Mouse (Mus musculus) cerebellum, adult 18-20 months (tissue): ENCODE results near the gene 1700023F06Rik.

Experiments used
- DNase-seq, 2 experiments: peaks; one replicate each; pipeline ENCODE4 v3.0.0; 2021

Gene 1700023F06Rik

GRCm38 (mm10) chr11:103208458-103208857 lies at the start of gene 1700023F06Rik:
Gene 1700023F06Rik, minus strand, starts transcription at chr11:103208558.
- no peak for DNase-seq

- DNase-seq, result no peak
Observed at GRCm38 (mm10) chr11:103257938-103258481, 49.7 kb upstream of the 1700023F06Rik start.

GRCm38 (mm10) chr11:103253605-103254004 lies 45.2 kb upstream of the 1700023F06Rik start:
- no peak for DNase-seq

- DNase-seq, result no peak
Observed at GRCm38 (mm10) chr11:103252380-103252779, 44.0 kb upstream of the 1700023F06Rik start.

GRCm38 (mm10) chr11:103250324-103250723 lies 42.0 kb upstream of the 1700023F06Rik start:
- no peak for DNase-seq

- no peak for DNase-seq
Observed at GRCm38 (mm10) chr11:103249509-103249908, 41.2 kb upstream of the 1700023F06Rik start.

- no peak for DNase-seq
Observed at GRCm38 (mm10) chr11:103248837-103249236, 40.5 kb upstream of the 1700023F06Rik start.

- peak; percentile 66 for DNase-seq
Observed at GRCm38 (mm10) chr11:103247504-103248177, 39.3 kb upstream of the 1700023F06Rik start.

GRCm38 (mm10) chr11:103246731-103247290 lies 38.5 kb upstream of the 1700023F06Rik start:
- DNase-seq, result no peak

GRCm38 (mm10) chr11:103246081-103246730 lies 37.8 kb upstream of the 1700023F06Rik start:
- DNase-seq, result peak; percentile 52 to 53

- peak; percentile 59 to 65 for DNase-seq
Observed at GRCm38 (mm10) chr11:103244856-103245255, 36.5 kb upstream of the 1700023F06Rik start.

GRCm38 (mm10) chr11:103240740-103241139 lies 32.4 kb upstream of the 1700023F06Rik start:
- DNase-seq, result no peak

GRCm38 (mm10) chr11:103237757-103238156 lies 29.4 kb upstream of the 1700023F06Rik start:
- no peak for DNase-seq

- no peak for DNase-seq
Observed at GRCm38 (mm10) chr11:103236903-103237302, 28.5 kb upstream of the 1700023F06Rik start.

- DNase-seq, result no peak
Observed at GRCm38 (mm10) chr11:103236431-103236830, 28.1 kb upstream of the 1700023F06Rik start.

- DNase-seq, result peak in 1 of 2 experiments; percentile 25
Observed at GRCm38 (mm10) chr11:103235702-103236101, 27.3 kb upstream of the 1700023F06Rik start.

GRCm38 (mm10) chr11:103234447-103234846 lies 26.1 kb upstream of the 1700023F06Rik start:
- DNase-seq, result no peak

- peak; percentile 77 to 85 for DNase-seq
Observed at GRCm38 (mm10) chr11:103232966-103233365, 24.6 kb upstream of the 1700023F06Rik start.

- DNase-seq, result no peak
Observed at GRCm38 (mm10) chr11:103231367-103231766, 23.0 kb upstream of the 1700023F06Rik start.

GRCm38 (mm10) chr11:103230626-103231025 lies 22.3 kb upstream of the 1700023F06Rik start:
- no peak for DNase-seq

- DNase-seq, result no peak
Observed at GRCm38 (mm10) chr11:103229608-103230007, 21.2 kb upstream of the 1700023F06Rik start.

- DNase-seq, result no peak
Observed at GRCm38 (mm10) chr11:103223951-103224456, 15.6 kb upstream of the 1700023F06Rik start.

GRCm38 (mm10) chr11:103223444-103223843 lies 15.1 kb upstream of the 1700023F06Rik start:
- DNase-seq, result no peak
